Mouse (Mus musculus): Measurements from ENCODE around the gene Olfr263. TPM values are rescaled to one million over a fixed set of nuclear protein-coding genes. Genes with fewer than 3 reads are reported as not detected.
A peak's percentile ranks its signal among the peaks of the same experiment; 100 is the strongest.
"Not testable (repeated sequence)": the region's sequence is repeated elsewhere in the genome, so short reads cannot be mapped to it uniquely, and the experiment has no call there.

Gene Olfr263
- polyA plus RNA-seq (2015; fragmentation: Nextera tagmentation; extraction: Ambion mirVana): not detected in 2 replicates

GRCm38 (mm10) chr13:21129339-21129738 lies at the start of gene Olfr263:
Olfr263 (plus strand) TSS chr13:21129639.
- H3K4me3 ChIP-seq (replicated peaks); H3K4me2 ChIP-seq; H3K27ac ChIP-seq; H3K4me1 ChIP-seq (replicated peaks); H3K36me3 ChIP-seq; DNase-seq; H3K9ac ChIP-seq; H3K27me3 ChIP-seq; ATAC-seq (ENCODE audit: low read depth); H3K9me3 ChIP-seq (replicated peaks): not testable (repeated sequence)
- 66% methylated on average over 3 of the region's 3 CpGs for WGBS (ENCODE audit: insufficient replicate concordance)

- H3K36me3 ChIP-seq: no peaks in the 10 kb centered on the region
- DNase-seq (no peak), ATAC-seq (ENCODE audit: low read depth) (no peak)
- H3K27ac ChIP-seq: no peak overlapping the region
- H3K4me2 ChIP-seq: no peak overlapping the region
- 37% methylated on average over 2 of the region's 2 CpGs for WGBS (ENCODE audit: insufficient replicate concordance)
- no peak overlapping the region for H3K9ac ChIP-seq
- H3K4me3 ChIP-seq (replicated peaks): no peak overlapping the region
- H3K27me3 ChIP-seq: no peaks in the 10 kb centered on the region
- H3K4me1 ChIP-seq (replicated peaks): no peaks in the 10 kb centered on the region
- H3K9me3 ChIP-seq (replicated peaks): no peaks in the 10 kb centered on the region
Observed at GRCm38 (mm10) chr13:21082686-21083085, 46.8 kb upstream of the Olfr263 start.

- Histone ChIP-seq H3K36me3 (no peaks in the 10 kb centered on the region), H3K4me3 (replicated peaks) (no peak overlapping the region), H3K4me2 (no peak overlapping the region), H3K27ac (no peak overlapping the region), H3K4me1 (replicated peaks) (0 out of 2 replicates have a peak, but pooled peaks cover 6% of the 10 kb centered on the region), H3K9ac (no peak overlapping the region), H3K27me3 (no peaks in the 10 kb centered on the region), H3K9me3 (replicated peaks) (no peaks in the 10 kb centered on the region)
- no peak for DNase-seq
- WGBS (ENCODE audit: insufficient replicate concordance): 64% methylated on average over 3 of the region's 3 CpGs
- ATAC-seq (ENCODE audit: low read depth): no peak; the same call in 1 of the 2 replicates
Observed at GRCm38 (mm10) chr13:21109759-21110158, 19.7 kb upstream of the Olfr263 start.

GRCm38 (mm10) chr13:21110441-21110840 lies 19.0 kb upstream of the Olfr263 start:
- no peak for ATAC-seq (ENCODE audit: low read depth)
- Histone ChIP-seq H3K36me3 (no peaks in the 10 kb centered on the region), H3K9me3 (replicated peaks) (no peaks in the 10 kb centered on the region), H3K9ac (no peak overlapping the region), H3K27me3 (no peaks in the 10 kb centered on the region), H3K4me1 (replicated peaks) (0 out of 2 replicates have a peak, but pooled peaks cover 6% of the 10 kb centered on the region), H3K4me2 (no peak overlapping the region), H3K27ac (no peak overlapping the region), H3K4me3 (replicated peaks) (no peak overlapping the region)
- 76% methylated on average over 6 of the region's 6 CpGs for WGBS (ENCODE audit: insufficient replicate concordance)
- DNase-seq: no peak

- H3K4me3 ChIP-seq (replicated peaks); H3K4me2 ChIP-seq; H3K4me1 ChIP-seq (replicated peaks); H3K9ac ChIP-seq; H3K27me3 ChIP-seq; ATAC-seq (ENCODE audit: low read depth); H3K36me3 ChIP-seq; H3K27ac ChIP-seq; H3K9me3 ChIP-seq (replicated peaks); DNase-seq: not testable (repeated sequence)
- WGBS (ENCODE audit: insufficient replicate concordance): 64% methylated on average over 3 of the region's 3 CpGs
Observed at GRCm38 (mm10) chr13:21111183-21111582, 18.3 kb upstream of the Olfr263 start, which contains the start of gene Olfr1369-ps1. Olfr1369-ps1 (plus strand) TSS chr13:21111483.

GRCm38 (mm10) chr13:21114121-21114520 lies 15.3 kb upstream of the Olfr263 start:
- H3K27ac ChIP-seq: no peak overlapping the region
- no peaks in the 10 kb centered on the region for H3K27me3 ChIP-seq
- WGBS (ENCODE audit: insufficient replicate concordance): 20% methylated on average over 4 of the region's 4 CpGs
- H3K4me1 ChIP-seq (replicated peaks): 0 out of 2 replicates have a peak, but pooled peaks cover 6% of the 10 kb centered on the region
- H3K9me3 ChIP-seq (replicated peaks): no peaks in the 10 kb centered on the region
- H3K36me3 ChIP-seq: no peaks in the 10 kb centered on the region
- H3K4me2 ChIP-seq: no peak overlapping the region
- H3K9ac ChIP-seq: no peak overlapping the region
- ATAC-seq (ENCODE audit: low read depth) (peak; percentile 74), DNase-seq (no peak)
- no peak overlapping the region for H3K4me3 ChIP-seq (replicated peaks)

- Histone ChIP-seq H3K4me1 (replicated peaks) (no peaks in the 10 kb centered on the region), H3K4me3 (replicated peaks) (no peak overlapping the region), H3K9me3 (replicated peaks) (no peaks in the 10 kb centered on the region), H3K4me2 (no peak overlapping the region), H3K27ac (no peak overlapping the region), H3K36me3 (no peaks in the 10 kb centered on the region), H3K9ac (no peak overlapping the region), H3K27me3 (no peaks in the 10 kb centered on the region)
- DNase-seq (no peak), ATAC-seq (ENCODE audit: low read depth) (no peak)
- 35% methylated on average over 8 of the region's 8 CpGs for WGBS (ENCODE audit: insufficient replicate concordance)
Observed at GRCm38 (mm10) chr13:21142421-21142820, 13.0 kb downstream of the Olfr263 start.

- H3K4me2 ChIP-seq: no peak within 1 kb of the TSS
- H3K4me1 ChIP-seq (replicated peaks): no peaks in the 10 kb centered on the region
- DNase-seq: no peak
- WGBS (ENCODE audit: insufficient replicate concordance): 40% methylated on average over 4 of the region's 4 CpGs
- H3K27me3 ChIP-seq: no peaks in the 10 kb centered on the region
- ATAC-seq (ENCODE audit: low read depth): no peak
- H3K4me3 ChIP-seq (replicated peaks): no peak within 1 kb of the TSS
- H3K27ac ChIP-seq: no peak within 1 kb of the TSS
- H3K36me3 ChIP-seq: no peaks in the 10 kb centered on the region
- no peaks in the 10 kb centered on the region for H3K9me3 ChIP-seq (replicated peaks)
- H3K9ac ChIP-seq: no peak within 1 kb of the TSS
Observed at GRCm38 (mm10) chr13:21145767-21146166, 16.3 kb downstream of the Olfr263 start, which contains the start of gene Olfr1368. Olfr1368 (minus strand) TSS chr13:21145867.

GRCm38 (mm10) chr13:21155888-21156287 lies 26.4 kb downstream of the Olfr263 start:
- Histone ChIP-seq H3K4me2 (no peak overlapping the region), H3K27me3 (peaks cover 34% of the 10 kb centered on the region), H3K36me3 (no peaks in the 10 kb centered on the region), H3K4me3 (replicated peaks) (no peak overlapping the region), H3K9me3 (replicated peaks) (no peaks in the 10 kb centered on the region), H3K4me1 (replicated peaks) (peaks cover 15% of the 10 kb centered on the region), H3K27ac (no peak overlapping the region), H3K9ac (no peak overlapping the region)
- ATAC-seq (ENCODE audit: low read depth): no peak
- no peak for DNase-seq
- WGBS (ENCODE audit: insufficient replicate concordance): 56% methylated on average over 5 of the region's 5 CpGs

- no peak for ATAC-seq (ENCODE audit: low read depth)
- peak overlapping the region; percentile 75 for H3K4me2 ChIP-seq
- peaks cover 20% of the 10 kb centered on the region for H3K4me1 ChIP-seq (replicated peaks)
- DNase-seq: no peak
- no peaks in the 10 kb centered on the region for H3K9me3 ChIP-seq (replicated peaks)
- no peak overlapping the region for H3K27ac ChIP-seq
- peaks cover 34% of the 10 kb centered on the region for H3K27me3 ChIP-seq
- H3K36me3 ChIP-seq: no peaks in the 10 kb centered on the region
- WGBS (ENCODE audit: insufficient replicate concordance): 11% methylated on average over 9 of the region's 9 CpGs
- H3K9ac ChIP-seq: no peak overlapping the region
- 0 out of 2 replicates have a peak overlapping the region, but pooled peaks have one; percentile 67 for H3K4me3 ChIP-seq (replicated peaks)
Observed at GRCm38 (mm10) chr13:21158071-21158470, 28.6 kb downstream of the Olfr263 start.

GRCm38 (mm10) chr13:21158785-21159474 lies 29.5 kb downstream of the Olfr263 start:
- Histone ChIP-seq H3K9ac (peak overlapping the region; percentile 53), H3K4me1 (replicated peaks) (peaks cover 20% of the 10 kb centered on the region), H3K27me3 (peaks cover 34% of the 10 kb centered on the region), H3K4me2 (peak overlapping the region; percentile 75), H3K9me3 (replicated peaks) (no peaks in the 10 kb centered on the region), H3K4me3 (replicated peaks) (peak overlapping the region; percentile 67), H3K36me3 (no peaks in the 10 kb centered on the region), H3K27ac (no peak overlapping the region)
- DNase-seq: peak; percentile 73
- ATAC-seq (ENCODE audit: low read depth): peak; percentile 45; the same call in 1 of the 2 replicates
- WGBS (ENCODE audit: insufficient replicate concordance): under 1% methylated on average over 19 of the region's 19 CpGs

GRCm38 (mm10) chr13:21159475-21159819 lies 30.0 kb downstream of the Olfr263 start:
- Histone ChIP-seq H3K36me3 (no peaks in the 10 kb centered on the region), H3K27me3 (peaks cover 34% of the 10 kb centered on the region), H3K4me1 (replicated peaks) (peaks cover 24% of the 10 kb centered on the region), H3K4me2 (peak overlapping the region; percentile 75), H3K4me3 (replicated peaks) (peak overlapping the region; percentile 67), H3K9me3 (replicated peaks) (no peaks in the 10 kb centered on the region), H3K9ac (peak overlapping the region; percentile 53), H3K27ac (no peak overlapping the region)
- DNase-seq: no peak
- ATAC-seq (ENCODE audit: low read depth): no peak
- WGBS (ENCODE audit: insufficient replicate concordance): under 1% methylated on average over 15 of the region's 15 CpGs

Measured in liver, embryonic 13.5 days (tissue).